Mouse (Mus musculus) kidney, postnatal 0 days (tissue): ENCODE data around the gene Mapk8ip2. TPM values are rescaled to one million over a fixed set of nuclear protein-coding genes. Genes with fewer than 3 reads are reported as not detected.

Source experiments
- ATAC-seq: fragments of 200-750 bp; cut with Nextera tagmentation; replicated peaks from 2 replicates; pipeline ENCODE4 v1.8.0; 2017; ENCODE audit warnings: low read depth, moderate number of reproducible peaks, moderate TSS enrichment, moderate library complexity; ENCODE audit not compliant: low FRiP score
- DNase-seq: peaks from one replicate; pipeline ENCODE4 v3.0.0-alpha.2; 2016; ENCODE audit warnings: low spot score
- H3K27ac ChIP-seq: fragments of 300-500 bp; sonication (generic); 2 replicates; pipeline ENCODE4 v1.5.1; 2014; ENCODE audit warnings: mild to moderate bottlenecking
- H3K27me3 ChIP-seq: fragments of 300-500 bp; sonication (generic); 2 replicates; pipeline ENCODE4 v1.6.1; 2014; ENCODE audit warnings: low read length, mixed read lengths; ENCODE audit not compliant: insufficient read depth
- H3K36me3 ChIP-seq: fragments of 300-500 bp; sonication (generic); 2 replicates; pipeline ENCODE4 v1.6.1; 2014; ENCODE audit warnings: low read length, mixed read lengths; ENCODE audit not compliant: insufficient read depth
- H3K4me1 ChIP-seq: fragments of 300-500 bp; sonication (generic); replicated peaks from 2 replicates; pipeline ENCODE4 v1.6.1; 2014; ENCODE audit warnings: antibody characterized with exemption, low read length, mixed read lengths; ENCODE audit not compliant: insufficient read depth
- H3K4me2 ChIP-seq: fragments of 300-500 bp; sonication (generic); 2 replicates; pipeline ENCODE4 v1.6.1; 2014; ENCODE audit warnings: mild to moderate bottlenecking, low read length, moderate library complexity, mixed read lengths
- H3K4me3 ChIP-seq: fragments of 300-500 bp; sonication (generic); replicated peaks from 2 replicates; pipeline ENCODE4 v1.5.1; 2014; ENCODE audit warnings: low read depth, low read length
- H3K9ac ChIP-seq: fragments of 300-500 bp; sonication (generic); 2 replicates; pipeline ENCODE4 v1.6.1; 2014; ENCODE audit warnings: low read depth, low read length
- H3K9me3 ChIP-seq: fragments of 300-500 bp; sonication (generic); replicated peaks from 2 replicates; pipeline ENCODE4 v1.6.1; 2016; ENCODE audit warnings: low read length, inconsistent platforms, mixed read lengths
- CTCF ChIP-seq: IDR thresholded peaks from 2 replicates; pipeline ENCODE4 v1.5.1; 2016; ENCODE audit warnings: antibody characterized with exemption, low read depth, mild to moderate bottlenecking, moderate library complexity
- WGBS: fragments of 180-500 bp; shearing (Covaris S2); extraction: QIAGEN DNeasy Blood & Tissue Kit; methylation state at CpG from one replicate; pipeline ENCODE4 v1.1.7; 2014; 5-methylcytosine and 5-hydroxymethylcytosine counted together
- polyA plus RNA-seq: library from polyadenylated mRNA; unstranded; fragments of >200 nt; fragmentation: Nextera tagmentation; extraction: Ambion mirVana; gene quantifications from 2 replicates; pipeline ENCODE4 v1.2.1, GENCODE M21; 2015

The Mapk8ip2 gene
- polyA plus RNA-seq, 1 experiment from 2014 or later: 0.34 TPM

DNA sequence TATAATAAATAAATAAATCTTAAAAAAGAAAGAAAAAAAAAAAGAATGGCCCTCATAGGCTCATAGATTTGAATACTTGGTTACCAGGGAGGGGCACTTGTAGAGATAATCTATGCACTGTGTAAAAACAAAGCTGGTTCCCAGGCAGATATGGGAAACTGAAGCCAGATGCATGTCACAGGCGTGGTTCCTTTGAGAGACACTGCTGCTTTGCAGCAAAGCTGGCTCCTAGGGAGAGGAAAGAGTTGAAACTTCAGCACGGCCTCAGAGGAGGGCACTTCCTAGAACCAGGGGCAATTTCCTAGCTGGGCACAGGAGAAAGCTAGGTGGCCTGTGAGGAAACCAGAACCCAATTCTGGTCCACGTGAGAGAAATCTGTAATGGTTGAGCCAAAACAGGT lies 19.6 kb upstream of the Mapk8ip2 start:
- DNase-seq (no peak), ATAC-seq (no peak)
- Histone ChIP-seq H3K9ac (no peak overlapping the region), H3K4me1 (0 out of 2 replicates have a peak, but pooled peaks cover 3% of the 10 kb centered on the region), H3K4me2 (no peak overlapping the region), H3K36me3 (no peaks in the 10 kb centered on the region), H3K27ac (no peak overlapping the region), H3K9me3 (no peaks in the 10 kb centered on the region), H3K27me3 (no peaks in the 10 kb centered on the region), H3K4me3 (no peak overlapping the region)
- 84% methylated on average over 3 of the region's 3 CpGs for WGBS
- no peak for TF ChIP-seq CTCF

GRCm38 (mm10) chr15:89435878-89436277 lies 17.8 kb upstream of the Mapk8ip2 start:
- Histone ChIP-seq H3K27me3 (no peaks in the 10 kb centered on the region), H3K36me3 (no peaks in the 10 kb centered on the region), H3K4me3 (no peak overlapping the region), H3K4me1 (no peaks in the 10 kb centered on the region), H3K9ac (no peak overlapping the region), H3K4me2 (no peak overlapping the region), H3K9me3 (no peaks in the 10 kb centered on the region), H3K27ac (no peak overlapping the region)
- no peak for TF ChIP-seq CTCF
- no peak for DNase-seq
- no peak for ATAC-seq
- 86% methylated on average over 5 of the region's 5 CpGs for WGBS

GRCm38 (mm10) chr15:89442486-89443070 lies 11.1 kb upstream of the Mapk8ip2 start:
- TF ChIP-seq CTCF: peak; percentile 48; the same call in 1 of the 2 replicates
- ATAC-seq (no peak), DNase-seq (peak; percentile 29)
- Histone ChIP-seq H3K36me3 (no peaks in the 10 kb centered on the region), H3K4me3 (no peak overlapping the region), H3K27me3 (no peaks in the 10 kb centered on the region), H3K4me2 (no peak overlapping the region), H3K9me3 (no peaks in the 10 kb centered on the region), H3K9ac (no peak overlapping the region), H3K4me1 (no peaks in the 10 kb centered on the region), H3K27ac (no peak overlapping the region)
- WGBS: 44% methylated on average over 8 of the region's 8 CpGs

- H3K36me3 ChIP-seq: no peaks in the 10 kb centered on the region
- H3K4me2 ChIP-seq: peak overlapping the region; percentile 61
- 0 out of 2 replicates have a peak, but pooled peaks cover 7% of the 10 kb centered on the region for H3K4me1 ChIP-seq
- H3K27me3 ChIP-seq: peaks cover 6% of the 10 kb centered on the region
- no peak for TF ChIP-seq CTCF
- DNase-seq (peak; percentile 74), ATAC-seq (no peak; the same call in 1 of the 2 replicates)
- WGBS: 4% methylated on average over 24 of the region's 24 CpGs
- no peak overlapping the region for H3K27ac ChIP-seq
- peak overlapping the region; percentile 37 for H3K4me3 ChIP-seq
- no peaks in the 10 kb centered on the region for H3K9me3 ChIP-seq
- H3K9ac ChIP-seq: no peak overlapping the region
Observed at GRCm38 (mm10) chr15:89452906-89453864, 528 bp upstream of the Mapk8ip2 start.

- Histone ChIP-seq H3K36me3 (no peaks in the 10 kb centered on the region), H3K27me3 (peaks cover 6% of the 10 kb centered on the region), H3K27ac (no peak overlapping the region), H3K4me3 (no peak overlapping the region), H3K9me3 (no peaks in the 10 kb centered on the region), H3K4me1 (0 out of 2 replicates have a peak, but pooled peaks cover 7% of the 10 kb centered on the region), H3K4me2 (no peak overlapping the region), H3K9ac (no peak overlapping the region)
- DNase-seq: no peak
- no peak for TF ChIP-seq CTCF
- 31% methylated on average over 4 of the region's 6 CpGs for WGBS
- no peak for ATAC-seq
Observed at GRCm38 (mm10) chr15:89454857-89455256, 1.1 kb downstream of the Mapk8ip2 start.

GRCm38 (mm10) chr15:89455642-89456041 lies 1.9 kb downstream of the Mapk8ip2 start:
- Histone ChIP-seq H3K27me3 (peaks cover 6% of the 10 kb centered on the region), H3K4me1 (0 out of 2 replicates have a peak, but pooled peaks cover 7% of the 10 kb centered on the region), H3K4me2 (no peak overlapping the region), H3K27ac (no peak overlapping the region), H3K9me3 (no peaks in the 10 kb centered on the region), H3K4me3 (no peak overlapping the region), H3K9ac (no peak overlapping the region), H3K36me3 (no peaks in the 10 kb centered on the region)
- TF ChIP-seq CTCF: no peak
- ATAC-seq (no peak), DNase-seq (no peak)
- WGBS: 74% methylated on average over 6 of the region's 6 CpGs
